Mouse (Mus musculus) embryonic facial prominence, embryonic 10.5 days (tissue): ENCODE results near the gene Cox20. TPM values are rescaled to one million over a fixed set of nuclear protein-coding genes. Genes with fewer than 3 reads are reported as not detected.

Source experiments
- DNase-seq: peaks from one replicate; pipeline ENCODE4 v3.0.0-alpha.2; 2017; ENCODE audit warnings: low spot score
- H3K27ac ChIP-seq: fragments of 300-500 bp; sonication (generic); replicated peaks from 2 replicates; pipeline ENCODE4 v1.5.1; 2016; ENCODE audit warnings: mild to moderate bottlenecking
- H3K27me3 ChIP-seq: fragments of 300-500 bp; sonication (generic); replicated peaks from 2 replicates; pipeline ENCODE4 v1.6.1; 2016; ENCODE audit warnings: low read depth, mild to moderate bottlenecking; ENCODE audit not compliant: poor library complexity, severe bottlenecking
- H3K36me3 ChIP-seq: fragments of 300-500 bp; sonication (generic); replicated peaks from 2 replicates; pipeline ENCODE4 v1.6.1; 2016; ENCODE audit warnings: mild to moderate bottlenecking, moderate library complexity
- H3K4me1 ChIP-seq: fragments of 300-500 bp; sonication (generic); 2 replicates; pipeline ENCODE4 v1.6.1; 2016
- H3K4me3 ChIP-seq: fragments of 300-500 bp; sonication (generic); 2 replicates; pipeline ENCODE4 v1.5.1; 2016; ENCODE audit warnings: mild to moderate bottlenecking, moderate library complexity
- H3K9me3 ChIP-seq: fragments of 300-500 bp; sonication (generic); 2 replicates; pipeline ENCODE4 v1.6.1; 2016; ENCODE audit warnings: mild to moderate bottlenecking
- WGBS: fragments of 180-500 bp; shearing (Covaris S2); methylation state at CpG from one replicate; pipeline ENCODE4 v1.1.7; 2016; 5-methylcytosine and 5-hydroxymethylcytosine counted together
- polyA plus RNA-seq: library from polyadenylated mRNA; unstranded; fragments of >200 nt; fragmentation: Nextera tagmentation; extraction: Ambion mirVana; gene quantifications from 2 replicates; pipeline ENCODE4 v1.2.1, GENCODE M21; 2016

The Cox20 gene
- polyA plus RNA-seq, 1 experiment from 2014 or later, result 72.9 TPM

DNA sequence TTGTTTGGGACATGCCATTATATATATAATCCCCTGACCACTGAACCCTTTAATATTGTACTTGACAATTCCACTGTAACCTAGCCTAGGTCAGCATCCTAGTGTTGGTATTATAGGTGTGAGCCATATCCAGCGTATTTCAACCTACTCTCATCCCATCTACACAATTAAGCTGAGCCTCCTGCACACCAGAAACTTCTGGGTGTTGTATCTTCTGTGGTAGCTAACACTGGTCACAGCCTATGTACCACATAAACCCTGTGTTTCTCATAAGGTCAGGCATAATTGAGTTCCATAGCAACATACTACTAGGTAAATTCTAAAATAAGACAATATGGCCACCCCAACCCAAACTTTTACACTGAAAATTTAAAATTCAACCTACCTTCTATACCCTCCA is 4.3 kb downstream of the Cox20 start:
- Histone ChIP-seq H3K27me3 (no peaks in the 10 kb centered on the region), H3K4me1 (peaks cover 26% of the 10 kb centered on the region), H3K9me3 (no peaks in the 10 kb centered on the region), H3K4me3 (no peak overlapping the region), H3K27ac (no peak overlapping the region), H3K36me3 (peaks cover 82% of the 10 kb centered on the region)
- 88% methylated on average over 1 of the region's 1 CpGs for WGBS
- DNase-seq, result no peak

GRCm38 (mm10) chr1:178324568-178324967 is 5.6 kb downstream of the Cox20 start:
- no peaks in the 10 kb centered on the region for H3K27me3 ChIP-seq
- WGBS, result 90% methylated on average over 1 of the region's 1 CpGs
- H3K4me1 ChIP-seq, result peaks cover 25% of the 10 kb centered on the region
- no peak for DNase-seq
- no peaks in the 10 kb centered on the region for H3K9me3 ChIP-seq
- H3K4me3 ChIP-seq, result no peak overlapping the region
- peaks cover 95% of the 10 kb centered on the region for H3K36me3 ChIP-seq
- H3K27ac ChIP-seq, result no peak overlapping the region

DNA sequence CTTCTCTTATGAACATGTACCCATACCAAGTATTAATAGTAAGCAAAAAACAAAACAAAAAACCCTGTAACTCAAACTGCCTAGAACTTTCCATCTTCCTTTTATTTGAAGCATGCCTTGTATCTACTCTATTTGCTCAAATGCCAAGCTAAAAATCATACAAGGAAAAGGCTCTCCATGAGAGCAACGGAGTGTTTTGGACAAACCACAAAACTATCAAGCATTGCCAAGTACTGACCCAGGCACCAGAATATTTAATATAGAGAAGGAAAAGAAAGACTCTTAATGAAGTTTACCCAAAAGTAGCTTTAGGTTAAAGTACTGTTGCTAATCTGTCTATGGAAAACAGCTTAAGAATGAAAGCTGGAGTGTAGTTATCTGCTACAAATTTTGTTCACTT is 7.4 kb downstream of the Cox20 start:
- Histone ChIP-seq H3K4me3 (no peak overlapping the region), H3K27me3 (no peaks in the 10 kb centered on the region), H3K36me3 (peaks cover 100% of the 10 kb centered on the region), H3K27ac (no peak overlapping the region), H3K9me3 (no peaks in the 10 kb centered on the region), H3K4me1 (peaks cover 10% of the 10 kb centered on the region; the same call in 1 of the 2 replicates)
- WGBS, result 91% methylated on average over 1 of the region's 1 CpGs
- no peak for DNase-seq

DNA sequence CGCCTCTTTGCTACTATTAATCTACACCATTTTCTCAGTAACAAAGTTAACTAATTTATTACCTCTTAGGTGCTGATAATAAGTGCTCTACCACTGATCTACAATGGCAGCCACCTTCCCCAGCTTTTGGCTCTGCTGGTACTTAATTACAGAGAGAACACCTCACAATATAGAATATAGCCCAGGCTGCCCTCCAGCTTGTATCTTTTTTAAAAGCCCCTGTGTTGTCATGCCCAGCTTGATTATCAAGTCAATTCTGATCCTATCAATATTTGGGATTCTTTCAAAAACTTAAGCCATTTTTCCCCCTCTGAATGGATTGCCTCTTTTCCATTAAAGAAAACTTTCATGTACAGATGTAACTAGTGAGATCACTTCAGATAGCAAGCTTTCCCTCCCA is 8.0 kb downstream of the Cox20 start:
- Histone ChIP-seq H3K4me3 (no peak overlapping the region), H3K9me3 (no peaks in the 10 kb centered on the region), H3K27ac (no peak overlapping the region), H3K36me3 (peaks cover 100% of the 10 kb centered on the region), H3K4me1 (0 out of 2 replicates have a peak, but pooled peaks cover 7% of the 10 kb centered on the region), H3K27me3 (no peaks in the 10 kb centered on the region)
- no peak for DNase-seq
- 94% methylated on average over 1 of the region's 1 CpGs for WGBS

- H3K4me1 ChIP-seq, result peaks cover 15% of the 10 kb centered on the region
- H3K27me3 ChIP-seq, result no peaks in the 10 kb centered on the region
- WGBS, result 90% methylated on average over 5 of the region's 5 CpGs
- peaks cover 100% of the 10 kb centered on the region for H3K36me3 ChIP-seq
- H3K27ac ChIP-seq, result no peak overlapping the region
- H3K9me3 ChIP-seq, result no peaks in the 10 kb centered on the region
- no peak for DNase-seq
- H3K4me3 ChIP-seq, result no peak overlapping the region
These were observed 10.1 kb downstream of the Cox20 start for GRCm38 (mm10) chr1:178329017-178329416.

GRCm38 (mm10) chr1:178329946-178330345 is 11.0 kb downstream of the Cox20 start:
- H3K27ac ChIP-seq, result no peak overlapping the region
- no peak for DNase-seq
- no peaks in the 10 kb centered on the region for H3K9me3 ChIP-seq
- H3K4me3 ChIP-seq, result no peak overlapping the region
- peaks cover 100% of the 10 kb centered on the region for H3K36me3 ChIP-seq
- no peaks in the 10 kb centered on the region for H3K27me3 ChIP-seq
- WGBS, result 85% methylated on average over 6 of the region's 6 CpGs
- peaks cover 24% of the 10 kb centered on the region for H3K4me1 ChIP-seq

DNA sequence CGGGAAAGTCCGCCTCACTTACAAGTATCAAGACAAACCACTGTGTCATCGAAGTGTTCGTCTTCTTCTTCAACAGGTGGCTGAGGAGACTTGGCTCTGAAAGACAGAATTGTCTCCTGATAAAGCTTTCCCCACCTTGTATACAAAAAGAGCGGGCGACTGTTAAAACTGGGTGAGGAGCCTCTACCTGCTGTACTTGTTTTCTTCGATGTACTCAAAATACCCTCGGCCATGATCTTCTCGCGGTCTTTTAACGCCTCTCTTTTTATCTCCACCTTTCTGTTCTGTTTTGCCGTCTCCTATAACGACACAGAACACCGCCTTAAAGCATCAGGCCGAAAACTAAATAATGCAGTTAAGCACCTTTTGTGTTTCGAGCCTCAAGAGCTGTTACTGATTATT is 16.9 kb downstream of the Cox20 start:
- Histone ChIP-seq H3K27ac (peak overlapping the region; percentile 100), H3K4me3 (peak overlapping the region; percentile 88), H3K36me3 (peaks cover 55% of the 10 kb centered on the region), H3K27me3 (no peaks in the 10 kb centered on the region), H3K4me1 (peaks cover 32% of the 10 kb centered on the region), H3K9me3 (no peaks in the 10 kb centered on the region)
- peak; percentile 14 for DNase-seq
- under 1% methylated on average over 16 of the region's 16 CpGs for WGBS

GRCm38 (mm10) chr1:178336289-178336775 is 17.4 kb downstream of the Cox20 start:
- Histone ChIP-seq H3K4me1 (peaks cover 32% of the 10 kb centered on the region), H3K9me3 (no peaks in the 10 kb centered on the region), H3K4me3 (peak overlapping the region; percentile 88), H3K27ac (peak overlapping the region; percentile 100), H3K27me3 (no peaks in the 10 kb centered on the region), H3K36me3 (peaks cover 51% of the 10 kb centered on the region)
- under 1% methylated on average over 52 of the region's 53 CpGs for WGBS
- peak; percentile 97 for DNase-seq

GRCm38 (mm10) chr1:178336777-178337481 is 18.0 kb downstream of the Cox20 start:
- DNase-seq, result no peak
- no peaks in the 10 kb centered on the region for H3K27me3 ChIP-seq
- under 1% methylated on average over 89 of the region's 89 CpGs for WGBS

GRCm38 (mm10) chr1:178337551-178338317 is 18.8 kb downstream of the Cox20 start, which contains the start of gene Hnrnpu:
Gene Hnrnpu (minus strand): TSS chr1:178337797.
- H3K27me3 ChIP-seq, result no peaks in the 10 kb centered on the region
- peak within 1 kb of the TSS; percentile 88 for H3K4me3 ChIP-seq
- H3K27ac ChIP-seq, result peak within 1 kb of the TSS; percentile 100
- peaks cover 32% of the 10 kb centered on the region for H3K4me1 ChIP-seq
- no peaks in the 10 kb centered on the region for H3K9me3 ChIP-seq
- WGBS, result under 1% methylated on average over 73 of the region's 73 CpGs
- peaks cover 37% of the 10 kb centered on the region for H3K36me3 ChIP-seq
- peak; percentile 96 for DNase-seq

More at GRCm38 (mm10) chr1:178336777-178337481, 18.0 kb downstream of the Cox20 start:
- Histone ChIP-seq H3K4me1 (peaks cover 32% of the 10 kb centered on the region), H3K27ac (peak overlapping the region; percentile 100), H3K9me3 (no peaks in the 10 kb centered on the region), H3K36me3 (peaks cover 45% of the 10 kb centered on the region), H3K4me3 (peak overlapping the region; percentile 88)

- Histone ChIP-seq H3K36me3 (peaks cover 31% of the 10 kb centered on the region), H3K4me3 (peak overlapping the region; percentile 88), H3K9me3 (no peaks in the 10 kb centered on the region), H3K27ac (peak overlapping the region; percentile 100), H3K27me3 (no peaks in the 10 kb centered on the region), H3K4me1 (peaks cover 27% of the 10 kb centered on the region)
- DNase-seq, result peak; percentile 56
- 5% methylated on average over 6 of the region's 6 CpGs for WGBS
These were observed 19.4 kb downstream of the Cox20 start for GRCm38 (mm10) chr1:178338318-178338641.

DNA sequence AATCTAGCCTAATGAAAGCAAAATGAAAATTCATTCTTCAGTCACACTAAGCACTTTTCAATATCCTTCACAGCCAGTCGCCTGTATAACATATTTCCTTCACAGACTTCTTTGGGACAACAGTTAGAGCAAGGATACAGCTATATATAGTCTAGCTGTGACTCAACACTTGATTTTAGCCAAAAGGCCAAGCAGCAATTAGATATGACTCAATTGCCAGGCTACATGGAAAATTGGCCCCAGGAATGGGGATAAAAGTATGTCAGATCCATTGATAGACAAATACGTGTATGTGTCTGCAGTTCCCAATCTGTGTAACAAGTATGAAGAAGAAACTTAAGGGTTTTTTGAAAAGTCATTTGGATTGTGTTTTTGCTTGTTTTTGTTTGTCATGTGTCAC is 21.3 kb downstream of the Cox20 start:
- WGBS, result 95% methylated on average over 2 of the region's 2 CpGs
- no peak for DNase-seq
- no peak overlapping the region for H3K4me3 ChIP-seq
- peaks cover 8% of the 10 kb centered on the region for H3K4me1 ChIP-seq
- no peak overlapping the region for H3K27ac ChIP-seq
- no peaks in the 10 kb centered on the region for H3K9me3 ChIP-seq
- H3K36me3 ChIP-seq, result peaks cover 12% of the 10 kb centered on the region
- H3K27me3 ChIP-seq, result no peaks in the 10 kb centered on the region
